Mouse (Mus musculus): ENCODE data around the gene Glyat. TPM values are rescaled to one million over a fixed set of nuclear protein-coding genes. Genes with fewer than 3 reads are reported as not detected.

Gene Glyat
- total and polyA plus RNA-seq, 2 experiments from 2014 or later, result not detected

GRCm38 (mm10) chr19:12597073-12597405, 36.1 kb upstream of the Glyat start:
- TF ChIP-seq CTCF (IDR thresholded peaks at IDR 0.05; ENCODE audit: low read depth), result no peak
- DNase-seq (no peak), ATAC-seq (no peak)
- 0 out of 2 replicates have a peak, but pooled peaks cover 7% of the 10 kb centered on the region for H3K4me1 ChIP-seq (ENCODE audit: insufficient read depth)
- no peaks in the 10 kb centered on the region for H3K27me3 ChIP-seq (ENCODE audit: insufficient read depth, low read length)
- peak overlapping the region; percentile 96 for H3K4me2 ChIP-seq (ENCODE audit: low read depth)
- 0 out of 2 replicates have a peak overlapping the region, but pooled peaks have one; percentile 69 for H3K27ac ChIP-seq (ENCODE audit: low read depth, low read length)
- H3K9ac ChIP-seq, result 0 out of 2 replicates have a peak overlapping the region, but pooled peaks have one; percentile 81
- 54% methylated on average over 3 of the region's 3 CpGs for WGBS
- H3K4me3 ChIP-seq (ENCODE audit: low read depth, low read length), result peak overlapping the region; percentile 71
- H3K36me3 ChIP-seq (ENCODE audit: insufficient read depth), result no peaks in the 10 kb centered on the region
- no peaks in the 10 kb centered on the region for H3K9me3 ChIP-seq (ENCODE audit: low read length)

GRCm38 (mm10) chr19:12598674-12599073, 34.4 kb upstream of the Glyat start:
- Histone ChIP-seq H3K4me2 (ENCODE audit: low read depth) (no peak overlapping the region), H3K36me3 (ENCODE audit: insufficient read depth) (no peaks in the 10 kb centered on the region), H3K27me3 (ENCODE audit: insufficient read depth, low read length) (no peaks in the 10 kb centered on the region), H3K9me3 (ENCODE audit: low read length) (no peaks in the 10 kb centered on the region), H3K4me1 (ENCODE audit: insufficient read depth) (0 out of 2 replicates have a peak, but pooled peaks cover 7% of the 10 kb centered on the region), H3K9ac (no peak overlapping the region), H3K4me3 (ENCODE audit: low read depth, low read length) (no peak overlapping the region), H3K27ac (ENCODE audit: low read depth, low read length) (no peak overlapping the region)
- 68% methylated on average over 3 of the region's 3 CpGs for WGBS
- ATAC-seq, result no peak
- DNase-seq, result no peak
- TF ChIP-seq CTCF (IDR thresholded peaks at IDR 0.05; ENCODE audit: low read depth), result no peak

GRCm38 (mm10) chr19:12599674-12600073, 33.4 kb upstream of the Glyat start, which contains the start of gene Gm4952:
Gene Gm4952 (plus strand): TSS chr19:12599974.
- TF ChIP-seq CTCF (IDR thresholded peaks at IDR 0.05; ENCODE audit: low read depth), result no peak
- Histone ChIP-seq H3K27me3 (ENCODE audit: insufficient read depth, low read length) (no peaks in the 10 kb centered on the region), H3K27ac (ENCODE audit: low read depth, low read length) (no peak within 1 kb of the TSS), H3K36me3 (ENCODE audit: insufficient read depth) (no peaks in the 10 kb centered on the region), H3K4me2 (ENCODE audit: low read depth) (no peak within 1 kb of the TSS), H3K4me3 (ENCODE audit: low read depth, low read length) (no peak within 1 kb of the TSS), H3K9ac (no peak within 1 kb of the TSS), H3K9me3 (ENCODE audit: low read length) (no peaks in the 10 kb centered on the region), H3K4me1 (ENCODE audit: insufficient read depth) (0 out of 2 replicates have a peak, but pooled peaks cover 7% of the 10 kb centered on the region)
- WGBS, result 70% methylated on average over 1 of the region's 1 CpGs
- no peak for ATAC-seq
- DNase-seq, result no peak

GRCm38 (mm10) chr19:12600684-12601480, 32.2 kb upstream of the Glyat start:
- ATAC-seq, result no peak
- Histone ChIP-seq H3K4me1 (ENCODE audit: insufficient read depth) (0 out of 2 replicates have a peak, but pooled peaks cover 7% of the 10 kb centered on the region), H3K4me3 (ENCODE audit: low read depth, low read length) (no peak overlapping the region), H3K36me3 (ENCODE audit: insufficient read depth) (no peaks in the 10 kb centered on the region), H3K27me3 (ENCODE audit: insufficient read depth, low read length) (no peaks in the 10 kb centered on the region), H3K4me2 (ENCODE audit: low read depth) (no peak overlapping the region), H3K9me3 (ENCODE audit: low read length) (no peaks in the 10 kb centered on the region), H3K9ac (no peak overlapping the region), H3K27ac (ENCODE audit: low read depth, low read length) (no peak overlapping the region)
- TF ChIP-seq CTCF (IDR thresholded peaks at IDR 0.05; ENCODE audit: low read depth), result no peak
- DNase-seq, result no peak
- WGBS, result 30% methylated on average over 2 of the region's 2 CpGs

- Histone ChIP-seq H3K9ac (no peak overlapping the region), H3K9me3 (ENCODE audit: low read length) (no peaks in the 10 kb centered on the region), H3K27ac (ENCODE audit: low read depth, low read length) (no peak overlapping the region), H3K4me2 (ENCODE audit: low read depth) (no peak overlapping the region), H3K27me3 (ENCODE audit: insufficient read depth, low read length) (no peaks in the 10 kb centered on the region), H3K4me3 (ENCODE audit: low read depth, low read length) (no peak overlapping the region), H3K36me3 (ENCODE audit: insufficient read depth) (no peaks in the 10 kb centered on the region), H3K4me1 (ENCODE audit: insufficient read depth) (no peaks in the 10 kb centered on the region)
- ATAC-seq (no peak), DNase-seq (no peak)
- TF ChIP-seq CTCF (IDR thresholded peaks at IDR 0.05; ENCODE audit: low read depth), result no peak
These were observed 24.8 kb upstream of the Glyat start for GRCm38 (mm10) chr19:12608336-12608735.

GRCm38 (mm10) chr19:12613646-12614045, 19.5 kb upstream of the Glyat start:
- Histone ChIP-seq H3K27me3 (ENCODE audit: insufficient read depth, low read length) (no peaks in the 10 kb centered on the region), H3K27ac (ENCODE audit: low read depth, low read length) (no peak overlapping the region), H3K9ac (no peak overlapping the region), H3K9me3 (ENCODE audit: low read length) (no peaks in the 10 kb centered on the region), H3K4me3 (ENCODE audit: low read depth, low read length) (no peak overlapping the region), H3K36me3 (ENCODE audit: insufficient read depth) (no peaks in the 10 kb centered on the region), H3K4me1 (ENCODE audit: insufficient read depth) (no peaks in the 10 kb centered on the region), H3K4me2 (ENCODE audit: low read depth) (no peak overlapping the region)
- 84% methylated on average over 1 of the region's 1 CpGs for WGBS
- TF ChIP-seq CTCF (IDR thresholded peaks at IDR 0.05; ENCODE audit: low read depth), result no peak
- no peak for DNase-seq
- no peak for ATAC-seq

GRCm38 (mm10) chr19:12634259-12634658, 1.2 kb downstream of the Glyat start:
- Histone ChIP-seq H3K9ac (no peak overlapping the region), H3K36me3 (ENCODE audit: insufficient read depth) (no peaks in the 10 kb centered on the region), H3K4me3 (ENCODE audit: low read depth, low read length) (no peak overlapping the region), H3K27me3 (ENCODE audit: insufficient read depth, low read length) (no peaks in the 10 kb centered on the region), H3K4me2 (ENCODE audit: low read depth) (no peak overlapping the region), H3K9me3 (ENCODE audit: low read length) (no peaks in the 10 kb centered on the region), H3K4me1 (ENCODE audit: insufficient read depth) (no peaks in the 10 kb centered on the region), H3K27ac (ENCODE audit: low read depth, low read length) (no peak overlapping the region)
- ATAC-seq (no peak), DNase-seq (no peak)
- 92% methylated on average over 3 of the region's 3 CpGs for WGBS
- no peak for TF ChIP-seq CTCF (IDR thresholded peaks at IDR 0.05; ENCODE audit: low read depth)
